ENCODE assay signal across 23 mouse cellular contexts in genomic region chr8:92029954-92030353, GRCm38 (mm10).
A peak's percentile ranks its signal among the peaks of the same experiment; 100 is the strongest.
DNase-seq lines count a peak whose midpoint lies in the region; ATAC-seq lines count a peak whose summit lies in the region.
"Had no signal": no experiment of that assay in that cellular context is flagged by ENCODE, and none has a peak within 500 bp of the region (broad histone marks: within the 10 kb centered on the region; RNA-seq: fewer than 3 reads in every experiment).

No protein-coding gene starts in this region.

- peaks cover 28% of the 10 kb centered on the region for H3K27me3 ChIP-seq in neural tube, embryonic 13.5 days
- peaks cover 20% of the 10 kb centered on the region for H3K27me3 ChIP-seq in neural tube, embryonic 15.5 days (replicated peaks)
- peaks cover 14% of the 10 kb centered on the region for H3K27me3 ChIP-seq in hindbrain, embryonic 15.5 days
- H3K27me3 ChIP-seq in midbrain, embryonic 15.5 days (replicated peaks), result 0 out of 2 replicates have a peak, but pooled peaks cover 8% of the 10 kb centered on the region
- H3K27me3 ChIP-seq: neural tube, embryonic 12.5 days had no signal

- WGBS in neural tube, embryonic 13.5 days, result 35% methylated on average over 9 of the region's 9 CpGs
- 23% methylated on average over 9 of the region's 9 CpGs for WGBS in neural tube, embryonic 15.5 days
- 17% methylated on average over 9 of the region's 9 CpGs for whole genome bisulfite sequencing in hindbrain, embryonic 15.5 days
- 21% methylated on average over 9 of the region's 9 CpGs for WGBS in midbrain, embryonic 15.5 days

- no peaks in the 10 kb centered on the region for H3K36me3 ChIP-seq in neural tube, embryonic 13.5 days
- H3K36me3 ChIP-seq in neural tube, embryonic 15.5 days, result no peaks in the 10 kb centered on the region
- no peaks in the 10 kb centered on the region for H3K36me3 ChIP-seq in hindbrain, embryonic 15.5 days
- no peaks in the 10 kb centered on the region for H3K36me3 ChIP-seq in midbrain, embryonic 15.5 days (replicated peaks)
- H3K36me3 ChIP-seq: limb, embryonic 12.5 days; neural tube, embryonic 12.5 days had no signal

- peak; percentile 15 to 20 for DNase-seq in cerebellum, postnatal 10 days
- no peak for DNase-seq in cerebellum, postnatal 36 days
- DNase-seq in layer of hippocampus, adult 18-20 months (ENCODE audit: low spot score in 2 of 2), result no peak
- no peak for DNase-seq in layer of hippocampus, adult 9-11 months
- DNase-seq: adrenal gland, postnatal 25 days; cerebellum, adult 11-12 months; cerebellum, postnatal 14 days; gastrocnemius, adult 2 months; kidney, adult 2 months; layer of hippocampus, postnatal 36 days; lung, embryonic 14.5 days; right cerebral cortex, adult 18-20 months; thymus, adult 18-20 months; thymus, postnatal 36 days had no signal

- H3K4me3 ChIP-seq in neural tube, embryonic 13.5 days, result no peak overlapping the region
- no peak overlapping the region for H3K4me3 ChIP-seq in neural tube, embryonic 15.5 days (replicated peaks)
- no peak overlapping the region for H3K4me3 ChIP-seq in hindbrain, embryonic 15.5 days
- no peak overlapping the region for H3K4me3 ChIP-seq in midbrain, embryonic 15.5 days
- H3K4me3 ChIP-seq: gastrocnemius, adult 2 months; limb, embryonic 12.5 days; neural tube, embryonic 12.5 days had no signal

- 0 out of 2 replicates have a peak overlapping the region, but pooled peaks have one; percentile 2 for H3K4me2 ChIP-seq in neural tube, embryonic 13.5 days
- H3K4me2 ChIP-seq in neural tube, embryonic 15.5 days, result no peak overlapping the region
- H3K4me2 ChIP-seq in hindbrain, embryonic 15.5 days, result no peak overlapping the region
- no peak overlapping the region for H3K4me2 ChIP-seq in midbrain, embryonic 15.5 days
- H3K4me2 ChIP-seq: limb, embryonic 12.5 days; liver, embryonic 11.5 days; lung, embryonic 14.5 days; neural tube, embryonic 12.5 days had no signal

- no peaks in the 10 kb centered on the region for H3K9me3 ChIP-seq in neural tube, embryonic 13.5 days
- no peaks in the 10 kb centered on the region for H3K9me3 ChIP-seq in neural tube, embryonic 15.5 days (replicated peaks)
- no peaks in the 10 kb centered on the region for H3K9me3 ChIP-seq in hindbrain, embryonic 15.5 days
- no peaks in the 10 kb centered on the region for H3K9me3 ChIP-seq in midbrain, embryonic 15.5 days
- H3K9me3 ChIP-seq: limb, embryonic 12.5 days; neural tube, embryonic 12.5 days had no signal

- no peak for ATAC-seq in neural tube, embryonic 13.5 days (ENCODE audit: low read depth)
- no peak for ATAC-seq in neural tube, embryonic 15.5 days (ENCODE audit: low FRiP score)
- ATAC-seq in hindbrain, embryonic 15.5 days (ENCODE audit: low FRiP score, low read depth), result no peak
- ATAC-seq in midbrain, embryonic 15.5 days (replicated peaks), result no peak
- ATAC-seq: inflammation-experienced regulatory T-cells, adult 6 months had no signal

- H3K27ac ChIP-seq in neural tube, embryonic 13.5 days (replicated peaks), result peak overlapping the region; percentile 33; the same call in 1 of the 2 replicates
- H3K27ac ChIP-seq in neural tube, embryonic 15.5 days (replicated peaks), result no peak overlapping the region
- peak overlapping the region; percentile 41; the same call in 1 of the 2 replicates for H3K27ac ChIP-seq in hindbrain, embryonic 15.5 days (replicated peaks)
- H3K27ac ChIP-seq in midbrain, embryonic 15.5 days, result peak overlapping the region; percentile 36; the same call in 1 of the 2 replicates
- H3K27ac ChIP-seq: gastrocnemius, adult 2 months; kidney, postnatal 0 days; limb, embryonic 12.5 days; neural tube, embryonic 12.5 days had no signal

- H3K9ac ChIP-seq in neural tube, embryonic 13.5 days, result peak overlapping the region; percentile 22; the same call in 1 of the 2 replicates
- no peak overlapping the region for H3K9ac ChIP-seq in neural tube, embryonic 15.5 days (replicated peaks)
- no peak overlapping the region for H3K9ac ChIP-seq in hindbrain, embryonic 15.5 days
- no peak overlapping the region for H3K9ac ChIP-seq in midbrain, embryonic 15.5 days
- H3K9ac ChIP-seq: limb, embryonic 12.5 days; lung, embryonic 14.5 days; neural tube, embryonic 12.5 days had no signal

- H3K4me1 ChIP-seq in neural tube, embryonic 13.5 days (replicated peaks), result peaks cover 59% of the 10 kb centered on the region
- peaks cover 16% of the 10 kb centered on the region for H3K4me1 ChIP-seq in neural tube, embryonic 15.5 days
- peaks cover 16% of the 10 kb centered on the region for H3K4me1 ChIP-seq in hindbrain, embryonic 15.5 days (replicated peaks)
- peaks cover 36% of the 10 kb centered on the region for H3K4me1 ChIP-seq in midbrain, embryonic 15.5 days
- H3K4me1 ChIP-seq: limb, embryonic 12.5 days; neural tube, embryonic 12.5 days had no signal

Comparison
In these comparisons a context has a peak if more than half of its experiments do, and no peak if none do; other contexts are left out.
1. DNase-seq: peak in cerebellum, postnatal 10 days (2 of 2); none in cerebellum, postnatal 36 days (0 of 2), layer of hippocampus, adult 18-20 months (0 of 2) and layer of hippocampus, adult 9-11 months (single experiment).